Mouse (Mus musculus): ENCODE data around the gene Slc1a2.

The Slc1a2 gene

DNA sequence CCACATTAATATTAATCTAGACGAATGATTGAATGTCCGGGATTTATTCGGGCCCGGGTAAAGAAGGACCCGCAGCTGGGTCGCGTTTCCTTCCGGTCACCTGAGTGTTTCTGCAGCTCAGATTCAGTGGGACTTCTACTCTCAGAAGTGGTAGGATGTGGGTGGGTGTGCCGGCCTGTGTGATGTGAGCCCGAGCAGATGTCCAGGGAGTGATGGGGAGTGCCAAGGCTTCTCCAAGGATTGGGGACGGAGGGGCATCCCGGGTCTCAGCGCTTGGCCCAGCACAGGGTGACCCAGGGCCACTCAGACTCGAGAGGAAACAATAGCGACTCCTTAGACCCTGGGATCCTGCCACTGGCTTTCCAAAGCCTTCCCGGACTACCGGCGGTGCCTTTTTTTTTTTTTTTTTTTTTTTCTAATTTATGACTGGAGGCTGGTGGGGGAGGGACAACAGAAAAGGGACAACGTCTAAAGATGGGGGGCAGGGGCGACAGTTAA, at the start of gene Slc1a2:
Gene Slc1a2 (plus strand): TSS at position 497 of the 498 bp plus-strand sequence.
- DNase-seq, result peak; percentile 68

DNA sequence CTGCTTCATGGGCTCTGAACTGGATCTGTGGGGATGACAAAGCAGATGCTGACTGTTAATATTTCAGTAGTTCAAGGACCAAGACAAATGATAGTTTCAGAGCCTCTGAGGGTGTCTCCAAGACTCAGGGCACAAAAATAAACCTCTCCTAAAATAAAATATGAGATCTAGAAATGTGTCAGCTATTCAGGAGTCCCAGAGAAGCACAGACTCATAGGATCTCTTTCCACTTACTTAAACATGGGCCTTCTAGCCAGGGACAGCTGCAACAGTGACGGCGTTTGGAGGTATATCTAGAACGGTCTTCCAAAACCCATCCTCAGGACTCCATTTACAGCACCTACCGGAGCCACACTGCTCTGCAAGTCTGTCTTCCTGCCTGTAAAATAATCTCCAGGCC, 48.0 kb upstream of the Slc1a2 start:
- peak; percentile 18 for DNase-seq

DNA sequence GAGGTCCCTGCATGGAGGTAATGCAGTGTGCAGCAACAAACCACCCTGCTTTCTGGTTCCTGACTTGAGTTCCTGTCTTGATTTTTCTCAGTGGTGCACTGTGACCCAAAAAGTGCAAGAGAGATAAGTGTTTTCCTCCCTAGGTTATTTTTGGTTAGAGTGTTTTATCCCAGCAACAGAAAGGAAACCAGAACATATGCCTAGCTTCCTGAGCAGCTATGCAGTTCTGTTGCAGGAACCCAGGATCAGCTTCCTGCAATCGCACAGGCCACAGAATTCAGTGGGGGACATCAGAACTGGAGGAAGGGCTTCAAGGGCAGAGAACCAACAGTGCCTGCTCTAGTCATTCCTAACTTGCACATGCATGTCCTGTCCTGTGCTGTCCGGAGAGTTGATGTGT, 41.8 kb upstream of the Slc1a2 start:
- peak; percentile 64 for DNase-seq

DNA sequence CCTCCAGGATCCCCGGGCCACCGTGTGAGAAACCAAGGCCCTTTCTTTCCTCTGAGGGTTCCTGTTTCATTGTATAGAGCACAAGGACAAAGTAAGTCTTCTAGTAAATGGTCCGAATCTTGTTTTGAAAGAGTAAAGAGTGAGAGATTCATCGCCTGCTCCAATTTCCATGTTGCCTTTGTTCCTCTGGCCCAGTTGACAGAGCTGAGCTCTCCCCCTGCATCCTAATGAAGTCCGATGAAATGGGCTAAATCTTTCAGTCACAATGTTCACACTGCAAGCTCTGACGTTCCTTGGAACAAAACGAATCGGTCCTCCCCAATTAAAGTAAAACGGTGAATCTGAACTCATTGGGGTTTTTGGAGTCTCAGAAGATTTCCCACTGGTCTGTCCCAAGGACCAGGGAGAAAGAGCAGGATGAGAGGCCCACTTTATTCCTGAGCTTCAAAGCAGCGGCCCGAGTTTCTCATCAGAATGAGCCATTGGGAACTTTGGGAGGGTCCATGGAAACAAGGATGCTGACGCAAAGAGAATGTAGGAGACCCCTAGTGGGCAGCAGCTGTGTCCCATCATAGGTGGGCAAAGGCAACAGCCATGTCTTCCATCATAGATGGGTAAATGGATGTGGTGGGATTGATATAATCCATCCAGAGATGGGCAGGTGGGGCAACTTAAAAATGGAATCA, 37.6 kb upstream of the Slc1a2 start:
- DNase-seq, result peak; percentile 85

DNA sequence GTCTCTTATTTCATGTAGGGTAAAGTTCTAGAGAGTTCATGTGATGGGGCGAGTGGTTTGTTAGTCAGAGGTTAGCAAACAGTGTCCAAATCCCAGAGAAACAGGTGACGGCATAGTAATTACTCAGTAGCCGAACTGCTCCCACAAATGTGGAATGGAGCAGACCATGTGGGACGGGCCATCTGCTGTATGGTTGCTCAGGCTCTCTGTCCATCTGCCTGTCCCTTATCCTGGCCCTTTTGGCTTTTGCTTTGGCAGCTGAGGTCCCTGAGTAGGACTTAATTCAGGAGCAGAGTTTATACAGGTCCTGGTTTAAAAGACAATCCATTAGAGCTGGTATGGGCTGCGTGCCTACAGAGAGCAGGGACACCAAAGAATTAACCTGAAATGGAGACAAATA, 36.3 kb upstream of the Slc1a2 start:
- peak; percentile 57 for DNase-seq

DNA sequence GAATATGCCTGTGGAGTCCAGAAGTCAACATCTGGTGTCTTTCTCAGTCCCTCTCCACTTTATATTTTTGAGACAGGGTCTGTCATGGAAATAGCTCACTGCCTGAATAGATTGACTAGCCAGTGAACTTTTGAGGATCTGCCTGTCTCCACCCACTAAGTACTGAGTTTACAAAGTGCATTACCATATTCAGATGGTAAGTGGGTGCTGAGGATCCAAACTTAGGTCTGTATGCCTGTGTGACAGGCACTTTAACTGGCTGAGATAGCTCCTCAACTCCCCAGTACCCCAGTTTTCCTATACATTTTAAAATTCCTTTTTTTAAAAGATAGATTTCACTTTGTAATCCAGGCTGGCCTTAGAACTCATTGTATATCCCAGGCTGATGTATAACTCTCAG, 35.5 kb upstream of the Slc1a2 start:
- DNase-seq, result no peak

DNA sequence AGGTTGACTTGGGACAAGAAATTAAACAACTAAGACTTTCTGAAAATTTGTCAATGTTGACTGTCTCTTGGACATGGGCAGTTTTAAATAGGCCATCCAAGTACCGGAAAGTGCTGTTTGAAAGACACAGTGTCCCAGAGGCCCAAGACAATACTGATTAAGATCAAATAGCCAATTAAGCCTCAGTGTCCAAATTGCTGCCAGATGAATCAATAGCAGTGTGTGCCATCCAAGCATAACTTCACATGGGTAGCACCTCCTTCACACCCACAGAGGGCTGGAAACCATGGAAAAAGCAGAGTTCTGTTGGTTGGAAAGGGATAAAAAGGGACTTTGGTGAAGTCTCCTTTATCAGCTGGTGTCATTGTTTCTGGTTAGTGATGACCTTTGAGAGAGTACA, 33.9 kb upstream of the Slc1a2 start:
- DNase-seq, result peak; percentile 48

DNA sequence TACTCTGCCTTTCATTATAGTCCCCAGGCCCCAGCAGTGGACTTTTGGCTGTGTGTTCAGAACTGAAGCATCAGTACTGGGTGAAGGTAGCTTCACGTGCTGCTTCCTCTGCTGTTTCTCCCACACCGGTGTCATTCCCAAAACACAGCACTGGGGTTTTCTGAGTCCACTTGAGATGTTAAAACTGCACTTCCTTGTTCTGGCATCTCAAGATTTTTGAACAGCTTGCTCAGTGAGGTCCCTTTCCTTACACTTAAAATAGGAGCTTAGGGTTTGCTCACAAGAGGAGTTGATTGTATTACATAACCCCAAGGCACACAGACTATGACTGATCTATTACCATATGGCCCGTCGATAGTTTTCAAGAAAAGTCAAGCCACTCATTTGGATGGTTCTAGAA, 26.1 kb upstream of the Slc1a2 start:
- DNase-seq, result peak; percentile 29

DNA sequence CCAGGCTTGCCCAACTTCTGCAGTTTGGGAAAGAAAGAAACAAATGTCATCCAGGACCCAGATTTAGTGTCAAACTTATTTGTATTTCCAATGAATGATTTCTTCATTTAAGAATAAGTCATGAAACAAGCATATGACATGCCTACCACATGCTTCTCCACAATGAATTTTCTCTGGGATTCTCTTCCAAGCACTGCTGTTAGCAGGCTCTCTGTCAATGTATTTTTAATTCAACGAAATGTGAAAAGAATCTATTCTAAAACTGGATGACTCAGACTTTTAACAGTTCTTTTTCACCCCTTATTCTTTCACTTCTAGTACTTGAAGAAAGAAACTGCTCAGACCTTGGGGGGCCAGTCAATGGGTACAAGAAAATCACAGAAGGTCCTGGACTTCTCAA, 24.4 kb upstream of the Slc1a2 start:
- DNase-seq, result no peak

DNA sequence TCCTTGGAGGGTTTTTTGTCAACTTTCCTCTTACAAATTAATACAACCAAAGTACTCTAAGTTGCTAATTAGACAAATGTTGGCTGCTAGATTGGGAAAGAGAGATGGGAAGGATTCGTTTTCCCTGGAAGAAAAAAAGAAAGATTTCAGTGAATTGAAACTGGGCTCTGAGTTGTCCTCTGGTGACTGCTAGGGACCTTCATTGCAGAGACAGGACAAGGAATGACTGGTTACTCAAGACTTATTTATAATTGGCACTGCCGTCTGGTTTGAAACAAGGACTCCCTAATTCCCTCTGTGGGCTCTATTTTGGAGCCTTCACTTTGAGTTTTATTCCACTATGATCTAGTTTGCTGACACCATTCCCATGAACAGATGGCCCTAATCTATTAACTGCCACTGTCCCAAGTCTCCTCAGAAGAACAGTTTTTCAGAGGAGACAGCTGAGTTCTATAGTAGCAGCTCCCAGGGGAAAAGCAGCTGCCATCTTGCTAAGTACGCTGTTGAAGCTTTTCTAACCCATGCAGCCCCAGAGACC, 22.9 kb upstream of the Slc1a2 start:
- peak; percentile 88 for DNase-seq

DNA sequence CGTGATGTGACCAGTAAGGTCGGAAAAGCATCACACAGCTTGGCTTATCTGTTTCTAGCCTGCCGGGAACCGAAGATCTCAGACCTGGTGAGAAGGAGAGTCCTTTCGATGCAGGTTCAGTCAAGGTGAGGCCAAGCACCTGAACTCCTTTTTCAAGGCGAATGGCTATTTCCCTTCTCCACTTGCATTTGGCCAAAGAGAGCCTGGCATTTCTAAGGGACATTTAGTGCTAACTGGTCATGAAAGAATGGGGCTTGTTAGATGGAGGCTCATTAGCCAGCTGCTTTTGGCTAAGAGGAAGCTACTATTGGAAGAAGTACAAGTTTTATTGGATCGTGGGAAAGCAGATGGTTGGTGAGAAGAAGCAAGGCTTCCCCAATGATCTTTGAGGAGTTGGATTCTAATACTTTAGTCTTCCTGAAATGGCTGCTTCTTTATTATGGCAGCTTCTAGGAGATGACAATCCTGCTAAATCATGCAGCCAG, 22.3 kb upstream of the Slc1a2 start:
- peak; percentile 85 for DNase-seq

DNA sequence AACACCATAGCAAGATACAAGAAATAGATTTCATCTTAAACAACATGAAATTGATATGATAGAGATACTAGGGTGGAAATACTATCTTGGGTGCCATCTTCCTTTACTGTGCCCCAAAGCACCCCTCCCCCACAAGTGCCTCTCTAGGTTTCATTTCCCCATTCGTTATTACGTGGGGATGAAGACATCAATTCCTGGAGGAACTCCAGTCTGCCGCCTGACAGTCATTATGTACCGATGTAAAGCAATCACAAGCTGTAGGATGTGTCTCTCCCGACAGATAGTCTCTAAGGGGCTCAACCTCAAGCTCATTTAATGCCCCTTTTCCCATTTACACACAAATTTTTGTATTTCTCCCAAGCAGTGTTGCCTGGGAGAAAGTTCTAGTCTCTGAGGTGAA, 20.3 kb upstream of the Slc1a2 start:
- peak; percentile 76 for DNase-seq

DNA sequence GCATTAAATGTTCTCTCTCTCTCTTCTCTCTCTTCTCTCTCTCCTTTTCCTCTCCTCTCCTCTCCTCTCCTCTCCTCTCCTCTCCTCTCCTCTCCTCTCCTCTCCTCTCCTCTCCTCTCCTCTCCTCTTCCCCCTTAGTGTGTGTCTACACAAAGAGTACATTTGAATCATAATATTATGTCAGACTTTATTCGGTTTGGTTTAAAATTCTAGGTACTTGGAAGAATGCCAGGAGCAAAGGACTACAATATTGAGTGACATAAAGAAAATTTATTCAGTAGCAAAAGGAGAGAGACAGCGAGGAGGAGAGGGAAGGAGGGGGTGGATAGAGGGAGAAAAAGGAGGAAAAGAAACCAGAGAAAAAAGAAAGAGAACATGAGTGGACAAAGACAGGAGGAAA, 19.8 kb upstream of the Slc1a2 start:
- DNase-seq, result no peak

DNA sequence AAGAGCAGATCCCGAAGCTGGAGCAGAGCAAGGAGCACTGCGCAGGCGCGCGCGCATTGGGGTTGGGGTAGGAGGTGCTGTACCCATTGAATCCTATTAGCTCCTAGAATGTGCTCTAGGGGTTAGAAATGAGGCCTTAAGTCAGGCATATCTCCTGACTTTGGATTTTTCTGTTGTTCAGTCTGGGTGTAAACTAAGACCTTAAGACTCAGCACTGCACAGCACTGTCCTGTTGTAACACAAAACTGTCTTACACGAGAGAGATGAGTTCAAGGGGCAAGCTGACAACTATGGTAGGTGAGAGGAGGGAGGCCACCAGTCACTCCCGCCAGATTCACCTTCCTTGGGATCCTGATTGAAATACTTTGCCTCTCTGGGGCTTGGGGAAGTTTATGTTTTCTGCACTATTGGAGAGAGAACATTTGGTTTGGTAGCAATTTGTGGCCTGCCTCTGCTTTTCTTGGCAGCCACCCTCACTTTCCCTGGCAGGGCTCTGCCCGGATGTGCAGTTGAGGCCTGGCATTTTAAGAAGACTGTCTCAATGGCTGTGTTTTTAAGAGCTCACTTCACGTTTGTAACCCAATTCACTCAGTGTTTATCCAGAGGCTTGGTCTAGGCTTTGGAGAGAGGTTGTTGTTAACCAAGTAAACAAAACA, 9.5 kb upstream of the Slc1a2 start:
- DNase-seq, result peak; percentile 75

DNA sequence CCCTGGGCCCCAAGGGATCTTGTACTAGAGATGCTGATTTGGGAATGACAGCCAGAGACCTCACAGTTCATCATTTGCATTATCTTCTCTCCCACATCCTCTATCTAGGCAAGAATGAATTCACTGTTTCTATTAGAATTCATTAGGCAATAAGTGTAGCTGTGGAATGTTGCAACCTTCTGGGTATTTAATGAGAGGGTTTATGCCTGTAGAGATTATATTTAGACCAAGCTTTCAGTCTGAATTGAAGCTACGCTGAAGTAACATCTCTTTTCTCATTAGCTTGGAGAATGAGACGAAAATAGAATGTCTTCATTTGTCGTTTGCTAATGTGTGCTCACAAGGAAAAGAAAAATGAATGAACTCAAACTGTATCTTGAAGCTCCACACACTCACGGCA, 8.1 kb upstream of the Slc1a2 start:
- DNase-seq, result no peak

DNA sequence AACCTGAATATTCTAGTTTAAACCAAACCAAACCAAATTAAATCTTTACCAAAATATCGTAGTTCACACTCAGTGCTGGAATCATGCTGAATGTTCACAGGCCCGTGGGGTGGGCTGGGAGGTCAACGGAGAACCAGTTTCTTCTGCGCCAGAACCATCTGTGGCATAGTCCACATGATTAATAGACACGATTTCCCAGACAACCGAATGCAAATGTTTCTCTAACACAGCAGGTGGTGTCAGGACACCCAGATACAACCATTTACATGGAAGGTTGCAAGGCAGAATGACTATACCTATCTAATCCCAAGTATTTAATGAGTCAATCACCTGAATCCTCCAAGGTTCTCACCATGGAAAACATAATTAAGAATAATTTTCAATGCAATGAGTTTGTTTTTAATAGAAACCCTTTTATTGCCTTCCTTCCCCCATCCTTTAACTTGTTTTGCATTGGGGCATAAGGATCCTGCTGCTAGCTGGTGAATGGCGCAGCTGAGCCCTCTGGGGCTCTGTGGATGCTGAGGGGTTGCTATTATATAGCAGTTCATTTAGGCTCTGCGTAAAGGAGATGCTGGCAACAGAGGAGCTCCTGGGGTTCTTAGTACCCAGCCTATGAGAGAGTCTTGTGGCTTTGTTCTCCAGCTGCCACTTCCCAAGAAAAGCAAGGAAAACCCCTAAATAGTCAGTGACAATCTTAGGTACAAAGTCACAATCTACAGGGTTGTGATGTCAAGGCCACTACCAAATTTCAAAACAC, 2.3 kb upstream of the Slc1a2 start:
- peak; percentile 61 for DNase-seq

DNA sequence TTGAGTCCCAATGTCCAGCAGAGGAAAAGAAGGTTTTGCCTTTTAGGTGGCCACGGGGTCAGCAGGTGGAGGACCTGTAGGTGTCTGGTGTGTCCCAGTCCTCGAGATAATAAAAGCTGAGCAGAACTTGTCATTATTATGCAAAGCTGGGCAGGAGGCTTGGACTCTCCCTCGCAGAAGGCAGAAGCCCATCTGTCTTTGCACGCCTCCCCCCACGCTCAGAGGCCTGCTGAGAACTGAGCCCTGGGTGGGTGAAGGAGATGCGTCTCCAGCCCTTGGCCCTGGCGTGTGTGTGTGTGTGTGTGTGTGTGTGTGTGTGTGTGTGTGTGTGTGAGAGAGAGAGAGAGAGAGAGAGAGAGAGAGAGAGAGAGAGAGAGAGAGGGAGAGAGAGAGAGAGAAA, 733 bp upstream of the Slc1a2 start:
- peak; percentile 61 for DNase-seq

DNA sequence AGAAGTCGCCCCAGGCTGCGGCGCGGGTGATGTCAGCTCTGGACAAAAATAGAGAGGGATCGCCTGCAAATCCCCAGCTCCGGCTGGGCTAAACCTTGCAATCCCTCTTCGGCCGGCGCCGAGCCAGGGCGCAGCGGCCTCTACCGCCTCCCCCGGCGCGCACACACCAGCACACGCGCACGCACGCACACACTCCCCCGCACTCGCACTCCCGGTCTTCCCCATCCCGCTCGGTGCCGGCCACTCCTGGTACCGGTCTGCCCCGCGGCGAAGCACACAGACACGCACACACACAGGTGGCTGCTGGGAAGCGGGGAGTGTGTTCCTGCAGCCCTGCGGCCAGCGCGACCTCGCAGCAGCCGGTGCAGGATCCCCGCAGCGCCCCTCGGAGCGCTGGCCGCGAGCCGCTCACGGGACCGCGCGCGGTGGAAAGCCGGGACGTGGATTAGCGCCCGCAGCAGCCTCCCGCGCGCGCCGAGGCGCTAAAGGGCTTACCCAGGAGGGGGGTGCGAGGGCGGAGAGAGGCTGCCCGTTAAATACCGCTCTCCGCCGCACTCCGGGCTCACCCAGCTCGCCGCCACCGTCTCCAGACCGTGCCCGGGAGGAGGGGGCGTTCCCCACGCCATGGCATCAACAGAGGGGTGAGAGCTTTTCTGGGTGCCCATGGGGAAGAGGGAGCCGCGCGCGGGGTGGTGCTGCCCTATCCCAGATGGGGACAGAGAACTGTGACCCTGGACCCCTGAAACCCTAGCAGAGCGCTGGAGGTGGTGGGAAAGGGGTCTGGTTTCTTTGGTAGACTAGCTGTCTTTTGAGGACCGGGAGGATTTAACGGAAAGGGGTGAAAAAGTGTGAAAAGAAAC, 432 bp downstream of the Slc1a2 start:
- DNase-seq, result peak; percentile 89

DNA sequence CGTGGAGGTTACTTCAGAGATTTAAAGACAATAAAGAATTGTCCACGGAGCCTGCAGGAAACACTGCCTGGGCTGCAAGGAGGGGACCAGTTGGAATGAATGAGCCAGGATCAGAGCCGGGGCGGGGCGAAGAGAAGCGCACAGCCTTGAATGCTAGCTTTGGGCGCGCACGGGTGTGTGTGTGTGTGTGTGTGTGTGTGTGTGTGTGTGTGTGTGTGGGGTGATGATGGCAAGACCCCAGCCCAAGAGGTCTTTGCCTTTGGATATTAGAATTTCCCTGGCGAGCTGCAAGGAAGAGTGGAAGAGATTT, 1.0 kb downstream of the Slc1a2 start:
- peak; percentile 77 for DNase-seq

DNA sequence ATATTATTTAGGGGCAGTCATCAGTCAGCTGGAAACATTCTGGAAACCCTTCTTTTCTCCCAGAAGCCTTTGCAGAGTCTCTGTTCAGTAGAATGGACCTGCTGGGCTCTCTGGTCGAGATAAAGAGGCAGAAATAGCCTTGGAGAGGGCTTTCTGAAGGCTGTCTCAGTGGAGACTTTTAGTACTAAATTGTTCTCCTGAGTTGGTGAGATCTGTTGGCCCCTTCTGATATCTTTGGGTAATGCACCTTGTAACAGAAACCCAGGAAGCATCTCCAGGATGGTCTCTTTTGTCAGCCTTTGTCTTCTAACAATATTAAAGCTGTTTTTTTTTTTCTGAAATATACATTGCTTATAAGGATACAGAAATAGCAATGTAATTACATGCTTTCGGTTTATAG, 2.6 kb downstream of the Slc1a2 start:
- peak; percentile 14 for DNase-seq

DNA sequence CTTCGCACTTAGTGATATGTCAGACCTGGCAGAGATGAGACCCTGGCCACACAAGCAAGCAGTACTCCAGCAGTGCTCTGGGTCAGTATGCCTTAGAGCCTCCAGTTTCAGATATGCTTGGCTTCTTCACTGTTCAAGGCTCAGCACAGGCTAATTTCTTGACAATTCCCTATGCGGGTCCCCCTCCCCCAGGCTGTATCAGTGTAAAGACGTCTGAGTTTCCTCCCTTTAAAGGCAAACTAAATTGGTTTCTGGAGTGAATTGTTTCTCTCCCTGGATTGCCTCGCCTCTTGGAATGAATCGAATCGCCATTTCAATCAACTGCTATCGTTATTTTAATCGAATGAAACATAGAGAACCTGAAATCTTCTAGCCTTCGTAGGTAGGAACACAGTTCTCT, 4.5 kb downstream of the Slc1a2 start:
- DNase-seq, result peak; percentile 46

DNA sequence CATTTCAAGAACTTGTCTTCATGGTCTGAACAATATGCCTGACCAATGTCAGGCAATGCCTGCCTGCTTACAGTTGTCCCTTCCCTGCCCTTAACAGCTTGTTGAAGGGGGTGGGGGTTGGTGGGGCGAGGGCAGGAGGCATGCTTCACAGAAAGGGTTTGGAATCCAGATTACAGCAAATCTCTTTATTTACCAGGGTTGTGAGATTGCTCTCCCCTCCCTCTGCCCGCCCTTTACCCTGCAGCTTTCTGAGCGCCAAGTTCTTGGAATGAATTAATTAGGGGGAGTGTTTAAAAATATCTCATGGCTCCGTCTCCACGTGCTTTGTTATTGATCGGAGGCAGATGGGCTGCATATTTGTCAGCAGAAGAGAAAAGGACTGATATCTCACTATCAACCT, 4.9 kb downstream of the Slc1a2 start:
- peak; percentile 74 for DNase-seq

DNA sequence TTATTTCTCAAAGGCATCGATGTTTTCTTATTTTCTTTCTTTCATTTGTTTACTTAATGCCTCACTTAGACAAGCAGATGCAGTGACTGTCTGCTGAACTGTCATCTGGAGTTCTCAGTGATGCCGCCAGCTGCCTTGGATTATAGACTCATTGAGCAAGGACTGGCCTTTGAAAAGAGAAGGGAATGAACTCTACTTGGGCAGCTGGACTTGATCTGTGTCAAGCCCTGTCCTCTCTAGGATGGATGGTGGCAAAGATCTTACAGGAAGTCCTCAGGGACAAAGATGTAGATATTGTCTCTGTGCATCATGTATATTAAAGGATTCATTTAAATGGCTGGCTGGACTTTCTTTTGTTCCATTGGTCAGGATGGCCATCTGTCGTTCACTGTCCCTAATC, 5.4 kb downstream of the Slc1a2 start:
- peak; percentile 81 for DNase-seq
